Mouse (Mus musculus) MEL (cell line): ENCODE results near the gene Fto. TPM values are rescaled to one million over a fixed set of nuclear protein-coding genes. Genes with fewer than 3 reads are reported as not detected.

Experiments
- DNase-seq: peaks from one replicate; pipeline ENCODE4 v3.0.0; 2011; ENCODE audit warnings: low read depth, low spot score
- H3K27ac ChIP-seq: 2 replicates; pipeline ENCODE4 v1.5.1; 2012; ENCODE audit warnings: low read depth, mild to moderate bottlenecking, control low read depth, low read length, moderate library complexity; ENCODE audit not compliant: control insufficient read depth
- H3K27me3 ChIP-seq, 2 experiments: fragments of 150-350 bp in 1 of 2; sonication (generic) in 1 of 2; 2 replicates each; pipeline ENCODE4 v1.6.1; 2012; ENCODE audit warnings: low read length in 2 of 2, mild to moderate bottlenecking in 2 of 2, improper control_type of control experiment in 1 of 2, moderate library complexity in 1 of 2; ENCODE audit not compliant: insufficient read depth in 2 of 2, control insufficient read depth in 1 of 2
- H3K36me3 ChIP-seq, 2 experiments: 2 replicates each; pipeline ENCODE4 v1.6.1; 2012 to 2014; ENCODE audit warnings: low read length in 2 of 2, improper control_type of control experiment in 1 of 2, inconsistent platforms in 1 of 2, mild to moderate bottlenecking in 1 of 2; ENCODE audit not compliant: insufficient read depth in 2 of 2, control insufficient read depth in 1 of 2
- H3K4me1 ChIP-seq, 2 experiments: fragments of 150-350 bp in 1 of 2; sonication (generic) in 1 of 2; 2 replicates each; pipeline ENCODE4 v1.6.1; 2012; ENCODE audit warnings: low read length in 2 of 2, improper control_type of control experiment in 1 of 2, mild to moderate bottlenecking in 1 of 2; ENCODE audit not compliant: insufficient read depth in 2 of 2, control insufficient read depth in 1 of 2
- H3K4me3 ChIP-seq, 2 experiments: fragments of 150-350 bp in 1 of 2; sonication (generic) in 1 of 2; 2 replicates each; pipeline ENCODE4 v1.5.1; 2012; ENCODE audit warnings: low read depth in 2 of 2, low read length in 2 of 2, mild to moderate bottlenecking in 2 of 2, moderate library complexity in 2 of 2, control low read depth in 1 of 2, improper control_type of control experiment in 1 of 2; ENCODE audit not compliant: control insufficient read depth in 1 of 2, insufficient read depth in 1 of 2
- H3K79me2 ChIP-seq: 2 replicates; pipeline ENCODE4 v1.6.1; 2012; ENCODE audit warnings: mild to moderate bottlenecking, low read length, moderate library complexity; ENCODE audit not compliant: control insufficient read depth, poor library complexity, insufficient read depth
- H3K9ac ChIP-seq: 2 replicates; pipeline ENCODE4 v1.6.1; 2012; ENCODE audit warnings: low read depth, mild to moderate bottlenecking, control low read depth, low read length, moderate library complexity; ENCODE audit not compliant: control insufficient read depth, poor library complexity, severe bottlenecking
- H3K9me3 ChIP-seq: fragments of 150-350 bp; sonication (generic); replicated peaks from 2 replicates; pipeline ENCODE4 v1.6.1; 2012; ENCODE audit warnings: mild to moderate bottlenecking, low read length, improper control_type of control experiment, moderate library complexity; ENCODE audit not compliant: insufficient read depth
- CTCF ChIP-seq, 3 experiments: IDR thresholded peaks in 2 of 3; conservative IDR thresholded peaks in 1 of 3; 2 replicates each; pipeline ENCODE4 v1.5.1; 2011 to 2012; ENCODE audit warnings: low read length in 3 of 3, low read depth in 2 of 3, mild to moderate bottlenecking in 2 of 3, improper control_type of control experiment in 1 of 3, inconsistent platforms in 1 of 3, mixed read lengths in 1 of 3, moderate library complexity in 1 of 3; ENCODE audit not compliant: control insufficient read depth in 1 of 3, insufficient read depth in 1 of 3, poor library complexity in 1 of 3, severe bottlenecking in 1 of 3
- E2F4 ChIP-seq: IDR thresholded peaks from 2 replicates; pipeline ENCODE4 v1.6.1; 2011; ENCODE audit warnings: low read depth, low read length, improper control_type of control experiment, borderline replicate concordance
- EP300 ChIP-seq, 2 experiments: IDR thresholded peaks; 2 replicates each; pipeline ENCODE4 v1.6.1; 2011; ENCODE audit warnings: improper control_type of control experiment in 2 of 2, low read length in 2 of 2, low read depth in 1 of 2, mild to moderate bottlenecking in 1 of 2
- ETS1 ChIP-seq: IDR thresholded peaks from 2 replicates; pipeline ENCODE4 v1.6.1; 2012; ENCODE audit warnings: low read depth, mild to moderate bottlenecking, inconsistent platforms, low read length, improper control_type of control experiment, moderate library complexity
- KAT2A ChIP-seq: conservative IDR thresholded peaks from 2 replicates; pipeline ENCODE4 v1.6.1; 2012; ENCODE audit warnings: low read depth, low read length, improper control_type of control experiment, inconsistent platforms
- MAZ ChIP-seq: IDR thresholded peaks from 2 replicates; pipeline ENCODE4 v1.6.1; 2012; ENCODE audit warnings: low read depth, mild to moderate bottlenecking, inconsistent platforms, low read length, improper control_type of control experiment
- MXI1 ChIP-seq: IDR thresholded peaks from 2 replicates; pipeline ENCODE4 v1.6.1; 2011; ENCODE audit warnings: mild to moderate bottlenecking, low read depth, low read length, improper control_type of control experiment
- MYB ChIP-seq: IDR thresholded peaks from 2 replicates; pipeline ENCODE4 v1.6.1; 2011; ENCODE audit warnings: mild to moderate bottlenecking, low read depth, low read length, improper control_type of control experiment
- NELFE ChIP-seq: IDR thresholded peaks from 2 replicates; pipeline ENCODE4 v1.6.1; 2011; ENCODE audit warnings: low read depth, low read length, improper control_type of control experiment
- POLR2AphosphoS5 ChIP-seq: IDR thresholded peaks from 2 replicates; pipeline ENCODE4 v1.6.1; 2012; ENCODE audit warnings: low read depth, borderline replicate concordance, mild to moderate bottlenecking, inconsistent platforms, low read length, moderate library complexity, mixed read lengths
- RCOR1 ChIP-seq: IDR thresholded peaks from 2 replicates; pipeline ENCODE4 v1.6.1; 2012; ENCODE audit warnings: low read depth, mild to moderate bottlenecking, inconsistent platforms, low read length, improper control_type of control experiment
- SIN3A ChIP-seq: IDR thresholded peaks from 2 replicates; pipeline ENCODE4 v1.6.1; 2012; ENCODE audit warnings: low read length, improper control_type of control experiment, inconsistent platforms
- TAL1 ChIP-seq: IDR thresholded peaks from 2 replicates; pipeline ENCODE4 v1.6.1; 2012; ENCODE audit warnings: mild to moderate bottlenecking, inconsistent platforms, low read length, moderate library complexity, mixed read lengths
- TBP ChIP-seq: IDR thresholded peaks from 2 replicates; pipeline ENCODE4 v1.8.0; 2011; ENCODE audit warnings: low read depth, low read length, improper control_type of control experiment
- UBTF ChIP-seq: IDR thresholded peaks from 2 replicates; pipeline ENCODE4 v1.6.1; 2012; ENCODE audit warnings: low read depth, mild to moderate bottlenecking, inconsistent platforms, low read length, improper control_type of control experiment, moderate library complexity, borderline replicate concordance; ENCODE audit not compliant: insufficient read depth
- USF2 ChIP-seq, 2 experiments: IDR thresholded peaks; 2 replicates each; pipeline ENCODE4 v1.6.1; 2011 to 2012; ENCODE audit warnings: improper control_type of control experiment in 2 of 2, low read length in 2 of 2, borderline replicate concordance in 1 of 2, inconsistent platforms in 1 of 2, low read depth in 1 of 2, mild to moderate bottlenecking in 1 of 2; ENCODE audit not compliant: insufficient read depth in 1 of 2
- ZC3H11A ChIP-seq: IDR thresholded peaks from 2 replicates; pipeline ENCODE4 v1.6.1; 2012; ENCODE audit warnings: low read depth, mild to moderate bottlenecking, inconsistent platforms, low read length, improper control_type of control experiment
- ZMIZ1 ChIP-seq: IDR thresholded peaks from 2 replicates; pipeline ENCODE4 v1.6.1; 2012; ENCODE audit warnings: low read depth, mild to moderate bottlenecking, inconsistent platforms, low read length, improper control_type of control experiment, moderate library complexity
- polyA plus RNA-seq, 2 experiments: library from polyadenylated mRNA; stranded (reverse) in 1 of 2; unstranded in 1 of 2; fragments of >175 nt in 1 of 2; fragments of >200 nt in 1 of 2; gene quantifications; 2 replicates each; pipeline versions ENCODE4 v1.2.1 to v1.2.4; 2012; ENCODE audit warnings: low replicate concordance in 2 of 2, low read depth in 1 of 2; ENCODE audit not compliant: insufficient read length in 2 of 2, insufficient read depth in 1 of 2, missing spikeins in 1 of 2
- total RNA-seq: library from RNA; depleted of rRNA; stranded (reverse); fragments of 300-350 nt; gene quantifications from 2 replicates; pipeline ENCODE4 v1.2.3, GENCODE M21; 2012

The Fto gene
- total and polyA plus RNA-seq, 3 experiments: 13.5 to 41.1 TPM; not detected in 1

- no peak overlapping the region for H3K4me3 ChIP-seq
- TF ChIP-seq UBTF (no peak), USF2 (IDR thresholded peaks at IDR 0.05; ENCODE audit: borderline replicate concordance in 1 of 2, insufficient read depth in 1 of 2, low read depth in 1 of 2, low read length in 2 of 2) (no peak), SIN3A (no peak), ZMIZ1 (no peak), ETS1 (no peak), KAT2A (no peak), TAL1 (no peak), MYB (no peak), EP300 (IDR thresholded peaks at IDR 0.05; ENCODE audit: low read depth in 1 of 2, low read length in 2 of 2) (no peak), POLR2AphosphoS5 (no peak)
- no peak overlapping the region for H3K27ac ChIP-seq
- no peaks in the 10 kb centered on the region for H3K4me1 ChIP-seq
- no peaks in the 10 kb centered on the region for H3K79me2 ChIP-seq
- DNase-seq: no peak
- H3K9me3 ChIP-seq: no peaks in the 10 kb centered on the region
- H3K27me3 ChIP-seq: no peaks in the 10 kb centered on the region
- no peak overlapping the region for H3K9ac ChIP-seq
- H3K36me3 ChIP-seq: no peaks in the 10 kb centered on the region; a peak in 1 of 4 replicates
Measured at GRCm38 (mm10) chr8:91638256-91638655, 324.9 kb downstream of the Fto start.

- Histone ChIP-seq H3K9me3 (no peaks in the 10 kb centered on the region), H3K27me3 (no peaks in the 10 kb centered on the region), H3K27ac (no peak overlapping the region), H3K9ac (no peak overlapping the region), H3K4me1 (no peaks in the 10 kb centered on the region), H3K79me2 (no peaks in the 10 kb centered on the region), H3K4me3 (no peak overlapping the region), H3K36me3 (no peaks in the 10 kb centered on the region; a peak in 1 of 4 replicates)
- no peak for DNase-seq
- TF ChIP-seq E2F4 (no peak), NELFE (no peak), EP300 (IDR thresholded peaks at IDR 0.05; ENCODE audit: low read depth in 1 of 2, low read length in 2 of 2) (no peak), MXI1 (no peak), TBP (no peak), CTCF (IDR thresholded peaks at IDR 0.05 in 2 of 3, conservative IDR thresholded peaks at IDR 0.05 in 1 of 3; ENCODE audit: control insufficient read depth in 1 of 3, insufficient read depth in 1 of 3, low read depth in 2 of 3, low read length in 3 of 3, poor library complexity in 1 of 3, severe bottlenecking in 1 of 3) (no peak), RCOR1 (no peak), ZC3H11A (no peak), ZMIZ1 (no peak), MAZ (no peak), UBTF (no peak)
Measured at GRCm38 (mm10) chr8:91640471-91640870, 327.1 kb downstream of the Fto start.
